Mouse (Mus musculus) 3134 (cell line): ENCODE measurements at regions not wholly inside any gene's neighbourhood (a gene's known extent, or its start where the extent isn't known, plus 50 kb on each side); places are given as distances from the start of the nearest gene placed in this dataset.

Experiments
- DNase-seq: peaks from one replicate; pipeline ENCODE4 v3.0.0-alpha.2; 2011; ENCODE audit warnings: low spot score; ENCODE audit not compliant: insufficient read length; ENCODE audit errors: extremely low read depth

- DNase-seq: no peak
These were observed 147.1 kb downstream of the Adamts15 start for GRCm38 (mm10) chr9:30775161-30775560.

GRCm38 (mm10) chr9:30772456-30772855, 149.8 kb downstream of the Adamts15 start:
- no peak for DNase-seq

- DNase-seq: no peak
These were observed 151.6 kb downstream of the Adamts15 start for GRCm38 (mm10) chr9:30770436-30771173.

- no peak for DNase-seq
These were observed 152.9 kb downstream of the Adamts15 start for GRCm38 (mm10) chr9:30769435-30769729.

GRCm38 (mm10) chr9:30768665-30769434, 153.4 kb downstream of the Adamts15 start:
- DNase-seq: no peak

GRCm38 (mm10) chr9:30766701-30767100, 155.6 kb downstream of the Adamts15 start:
- DNase-seq: no peak

- DNase-seq: no peak
These were observed 156.1 kb downstream of the Adamts15 start for GRCm38 (mm10) chr9:30766171-30766570.

- no peak for DNase-seq
These were observed 157.2 kb downstream of the Adamts15 start for GRCm38 (mm10) chr9:30765017-30765569.

- no peak for DNase-seq
These were observed 159.3 kb downstream of the Adamts15 start for GRCm38 (mm10) chr9:30762913-30763312.

GRCm38 (mm10) chr9:30758121-30758520, 164.1 kb downstream of the Adamts15 start:
- DNase-seq: peak; percentile 20

- no peak for DNase-seq
These were observed 164.8 kb downstream of the Adamts15 start for GRCm38 (mm10) chr9:30757406-30757805.

- DNase-seq: no peak
These were observed 165.5 kb downstream of the Adamts15 start for GRCm38 (mm10) chr9:30756796-30757195.

- no peak for DNase-seq
These were observed 166.7 kb downstream of the Adamts15 start for GRCm38 (mm10) chr9:30755586-30755985.

GRCm38 (mm10) chr9:30754826-30755225, 167.4 kb downstream of the Adamts15 start:
- DNase-seq: no peak

- no peak for DNase-seq
These were observed 178.8 kb downstream of the Adamts15 start for GRCm38 (mm10) chr9:30743471-30743870.

- no peak for DNase-seq
These were observed 179.7 kb downstream of the Adamts15 start for GRCm38 (mm10) chr9:30742471-30743098.

GRCm38 (mm10) chr9:30731687-30732086, 190.6 kb downstream of the Adamts15 start:
- no peak for DNase-seq

- DNase-seq: no peak
These were observed 198.7 kb downstream of the Adamts15 start for GRCm38 (mm10) chr9:30723364-30724070.

- DNase-seq: no peak
These were observed 200.4 kb downstream of the Adamts15 start for GRCm38 (mm10) chr9:30721861-30722260.

GRCm38 (mm10) chr9:30716421-30717170, 205.7 kb downstream of the Adamts15 start:
- no peak for DNase-seq
